Mouse (Mus musculus): ENCODE data around the gene Sdk2.

Sdk2 gene

GRCm38 (mm10) chr11:113791357-113792215, 275.3 kb downstream of the Sdk2 start:
- no peak for DNase-seq (ENCODE audit: low spot score in 2 of 2)

- peak in 1 of 2 experiments; percentile 34 for DNase-seq (ENCODE audit: low spot score in 2 of 2)
Observed at GRCm38 (mm10) chr11:113789101-113789500, 277.7 kb downstream of the Sdk2 start.

GRCm38 (mm10) chr11:113788183-113788789, 278.6 kb downstream of the Sdk2 start:
- peak; percentile 53 to 68 for DNase-seq (ENCODE audit: low spot score in 2 of 2)

- DNase-seq (ENCODE audit: low spot score in 2 of 2): no peak
Observed at GRCm38 (mm10) chr11:113787432-113788182, 279.2 kb downstream of the Sdk2 start.

GRCm38 (mm10) chr11:113787009-113787408, 279.8 kb downstream of the Sdk2 start:
- no peak for DNase-seq (ENCODE audit: low spot score in 2 of 2)

- DNase-seq (ENCODE audit: low spot score in 2 of 2): no peak
Observed at GRCm38 (mm10) chr11:113786395-113786794, 280.5 kb downstream of the Sdk2 start.

- DNase-seq (ENCODE audit: low spot score in 2 of 2): peak; percentile 71 to 77
Observed at GRCm38 (mm10) chr11:113785406-113786171, 281.3 kb downstream of the Sdk2 start.

GRCm38 (mm10) chr11:113784656-113785396, 282.0 kb downstream of the Sdk2 start:
- DNase-seq (ENCODE audit: low spot score in 2 of 2): no peak

- DNase-seq (ENCODE audit: low spot score in 2 of 2): no peak
Observed at GRCm38 (mm10) chr11:113782496-113782895, 284.4 kb downstream of the Sdk2 start.

- no peak for DNase-seq (ENCODE audit: low spot score in 2 of 2)
Observed at GRCm38 (mm10) chr11:113782006-113782405, 284.8 kb downstream of the Sdk2 start.

- DNase-seq (ENCODE audit: low spot score in 2 of 2): no peak
Observed at GRCm38 (mm10) chr11:113779680-113780041, 287.2 kb downstream of the Sdk2 start.

- peak; percentile 65 to 71 for DNase-seq (ENCODE audit: low spot score in 2 of 2)
Observed at GRCm38 (mm10) chr11:113778733-113779679, 287.8 kb downstream of the Sdk2 start.

GRCm38 (mm10) chr11:113777878-113778464, 288.9 kb downstream of the Sdk2 start:
- DNase-seq (ENCODE audit: low spot score in 2 of 2): peak in 1 of 2 experiments; percentile 39

GRCm38 (mm10) chr11:113776851-113777511, 289.9 kb downstream of the Sdk2 start:
- DNase-seq (ENCODE audit: low spot score in 2 of 2): no peak

- DNase-seq (ENCODE audit: low spot score in 2 of 2): no peak
Observed at GRCm38 (mm10) chr11:113774773-113775172, 292.1 kb downstream of the Sdk2 start.

GRCm38 (mm10) chr11:113773191-113773590, 293.7 kb downstream of the Sdk2 start:
- DNase-seq (ENCODE audit: low spot score in 2 of 2): no peak

GRCm38 (mm10) chr11:113771187-113771586, 295.7 kb downstream of the Sdk2 start:
- DNase-seq (ENCODE audit: low spot score in 2 of 2): no peak

- no peak for DNase-seq (ENCODE audit: low spot score in 2 of 2)
Observed at GRCm38 (mm10) chr11:113768356-113768755, 298.5 kb downstream of the Sdk2 start.

- peak; percentile 23 to 28 for DNase-seq (ENCODE audit: low spot score in 2 of 2)
Observed at GRCm38 (mm10) chr11:113767285-113767684, 299.6 kb downstream of the Sdk2 start.

Measured in heart, adult 9 months (tissue).